Mouse (Mus musculus) CH12.LX (cell line): ENCODE data around the gene Gm10715. TPM values are rescaled to one million over a fixed set of nuclear protein-coding genes. Genes with fewer than 3 reads are reported as not detected.
"Not testable (repeated sequence)": the region's sequence is repeated elsewhere in the genome, so short reads cannot be mapped to it uniquely, and the experiment has no call there.

ENCODE experiments used
- DNase-seq: peaks from one replicate; pipeline ENCODE4 v3.0.0-alpha.2; 2013; ENCODE audit errors: extremely low read depth
- H3K27ac ChIP-seq: 2 replicates; pipeline ENCODE4 v1.5.1; 2012; ENCODE audit warnings: low read depth, mild to moderate bottlenecking, control low read depth, moderate library complexity; ENCODE audit not compliant: insufficient read depth
- H3K27me3 ChIP-seq: replicated peaks from 2 replicates; pipeline ENCODE3; 2012; ENCODE audit warnings: inconsistent platforms
- H3K36me3 ChIP-seq, 2 experiments: replicated peaks in 1 of 2; 2 replicates each; pipeline versions ENCODE3 to v1.6.1; 2012; ENCODE audit warnings: inconsistent platforms in 1 of 2, low read length in 1 of 2, mild to moderate bottlenecking in 1 of 2, mixed read lengths in 1 of 2, moderate library complexity in 1 of 2; ENCODE audit not compliant: control insufficient read depth in 1 of 2, insufficient read depth in 1 of 2
- H3K4me1 ChIP-seq, 2 experiments: 2 replicates each; pipeline ENCODE4 v1.6.1; 2012; ENCODE audit warnings: inconsistent platforms in 1 of 2, moderate library complexity in 1 of 2; ENCODE audit not compliant: insufficient read depth in 2 of 2, control insufficient read depth in 1 of 2
- H3K4me2 ChIP-seq: 2 replicates; pipeline ENCODE4 v1.6.1; 2012; ENCODE audit warnings: low read depth, mild to moderate bottlenecking, control low read depth; ENCODE audit not compliant: poor library complexity, insufficient read depth, severe bottlenecking
- H3K4me3 ChIP-seq, 3 experiments: fragments of 150-350 bp in 1 of 3; sonication (generic) in 1 of 3; replicated peaks in 1 of 3; 2 replicates each; pipeline versions ENCODE3 to v1.5.1; 2011 to 2012; ENCODE audit warnings: low read depth in 2 of 3, low read length in 2 of 3, mild to moderate bottlenecking in 2 of 3, moderate library complexity in 2 of 3, control low read depth in 1 of 3, improper control_type of control experiment in 1 of 3, inconsistent platforms in 1 of 3, mixed read lengths in 1 of 3; ENCODE audit not compliant: poor library complexity in 1 of 3
- H3K79me2 ChIP-seq: replicated peaks from 2 replicates; pipeline ENCODE4 v1.6.1; 2012; ENCODE audit warnings: mild to moderate bottlenecking, moderate library complexity; ENCODE audit not compliant: control insufficient read depth, poor library complexity, insufficient read depth, severe bottlenecking; ENCODE audit errors: extremely low read depth
- H3K9ac ChIP-seq: 2 replicates; pipeline ENCODE4 v1.6.1; 2012; ENCODE audit warnings: low read depth, mild to moderate bottlenecking, control low read depth, moderate library complexity; ENCODE audit not compliant: insufficient read depth
- H3K9me3 ChIP-seq: replicated peaks from 2 replicates; pipeline ENCODE3; 2012; ENCODE audit warnings: low read length, inconsistent platforms, mixed read lengths
- CTCF ChIP-seq, 2 experiments: IDR thresholded peaks in 1 of 2; conservative IDR thresholded peaks in 1 of 2; 2 replicates each; pipeline ENCODE4 v1.5.1; 2011 to 2012; ENCODE audit warnings: low read depth in 2 of 2, low read length in 2 of 2, improper control_type of control experiment in 1 of 2, inconsistent platforms in 1 of 2, mild to moderate bottlenecking in 1 of 2, moderate library complexity in 1 of 2
- dilution Hi-C: fragments of 300-500 bp; cut with MboI; formaldehyde crosslinking; loops from 2 replicates; pipeline ENCODE4 v1.14.3; 2020; ENCODE audit warnings: low sequenced_read_pairs; ENCODE audit not compliant: extremely low pct_unique_long_range_greater_than_20kb, extremely low pct_ligation_motif_present
- in situ Hi-C: fragments of 300-500 bp; cut with MboI; formaldehyde crosslinking; loops from 3 replicates; pipeline ENCODE4 v1.14.3; 2019; ENCODE audit warnings: low sequenced_read_pairs, low pct_ligation_motif_present, low pct_unique_long_range_greater_than_20kb, mixed read lengths
- polyA plus RNA-seq: library from polyadenylated mRNA; unstranded; fragments of >175 nt; gene quantifications from 2 replicates; pipeline ENCODE4 v1.2.1, GENCODE M21; 2012; ENCODE audit warnings: low read depth; ENCODE audit not compliant: insufficient read length
- total RNA-seq, 2 experiments: library from RNA; depleted of rRNA; stranded (reverse); fragments of 300-350 nt in 1 of 2; fragments of >200 nt in 1 of 2; gene quantifications; 2 replicates each; pipeline ENCODE4 v1.2.3; 2012 to 2014

Gene Gm10715
- not detected in 2 replicates for total RNA-seq (2012; rRNA removed)
- total RNA-seq (2014; rRNA removed): not detected in 2 replicates
- not detected in 2 replicates for polyA plus RNA-seq

- in situ Hi-C loops, dilution Hi-C loops, H3K4me3 ChIP-seq: not testable (repeated sequence)
Observed at GRCm38 (mm10) chr9:3036577-3036976, at the start of gene Gm10715. Gene Gm10715, plus strand, starts transcription at chr9:3036877.

GRCm38 (mm10) chr9:3000445-3000972, 36.2 kb upstream of the Gm10715 start, which contains the start of gene Gm10722:
Gene Gm10722, plus strand, starts transcription at chr9:3000922.
- not testable (repeated sequence) for H3K9me3 ChIP-seq, DNase-seq

More at GRCm38 (mm10) chr9:3036577-3036976, at the start of gene Gm10715:
- not testable (repeated sequence) for H3K9ac ChIP-seq, H3K27me3 ChIP-seq, H3K27ac ChIP-seq, H3K4me2 ChIP-seq, H3K9me3 ChIP-seq, H3K36me3 ChIP-seq, DNase-seq, H3K4me1 ChIP-seq, H3K79me2 ChIP-seq

GRCm38 (mm10) chr9:3001006-3001405, 35.7 kb upstream of the Gm10715 start:
- H3K9me3 ChIP-seq, H3K4me2 ChIP-seq, H3K27me3 ChIP-seq, DNase-seq, H3K9ac ChIP-seq, H3K27ac ChIP-seq, H3K79me2 ChIP-seq, dilution Hi-C loops, H3K4me3 ChIP-seq, in situ Hi-C loops, H3K4me1 ChIP-seq, H3K36me3 ChIP-seq: not testable (repeated sequence)

More at GRCm38 (mm10) chr9:3000445-3000972, 36.2 kb upstream of the Gm10715 start, which contains the start of gene Gm10722:
- peak within 1 kb of the TSS in 1 of 3 experiments; percentile 1 for H3K4me3 ChIP-seq
- H3K27me3 ChIP-seq, H3K4me1 ChIP-seq, H3K36me3 ChIP-seq, in situ Hi-C loops, H3K9ac ChIP-seq, H3K79me2 ChIP-seq, dilution Hi-C loops, H3K27ac ChIP-seq, H3K4me2 ChIP-seq: not testable (repeated sequence)

GRCm38 (mm10) chr9:3001948-3002659, 34.6 kb upstream of the Gm10715 start:
- in situ Hi-C loops, H3K36me3 ChIP-seq, H3K9ac ChIP-seq, H3K79me2 ChIP-seq, H3K4me2 ChIP-seq, H3K4me3 ChIP-seq, H3K27me3 ChIP-seq, DNase-seq, dilution Hi-C loops, H3K4me1 ChIP-seq, H3K27ac ChIP-seq, H3K9me3 ChIP-seq: not testable (repeated sequence)
- TF ChIP-seq CTCF (conservative IDR thresholded peaks at IDR 0.05 in 1 of 2, IDR thresholded peaks at IDR 0.05 in 1 of 2; ENCODE audit: low read depth in 2 of 2, low read length in 2 of 2): 0 out of 4 replicates have a peak, but pooled peaks of 1 of the 2 experiments have one; percentile 13

GRCm38 (mm10) chr9:3002794-3003396, 33.8 kb upstream of the Gm10715 start, which contains the start of gene Gm11168:
Gene Gm11168, plus strand, starts transcription at chr9:3003346.
- dilution Hi-C loops, H3K9me3 ChIP-seq, H3K4me3 ChIP-seq, H3K4me2 ChIP-seq, H3K36me3 ChIP-seq, H3K9ac ChIP-seq, DNase-seq, H3K4me1 ChIP-seq, H3K27me3 ChIP-seq, H3K79me2 ChIP-seq, H3K27ac ChIP-seq, in situ Hi-C loops: not testable (repeated sequence)

- H3K9me3 ChIP-seq, H3K9ac ChIP-seq, H3K79me2 ChIP-seq, H3K4me1 ChIP-seq, H3K4me3 ChIP-seq, dilution Hi-C loops, in situ Hi-C loops, H3K27me3 ChIP-seq, DNase-seq, H3K36me3 ChIP-seq, H3K4me2 ChIP-seq, H3K27ac ChIP-seq: not testable (repeated sequence)
Observed at GRCm38 (mm10) chr9:3006179-3006578, 30.5 kb upstream of the Gm10715 start.
